Mouse (Mus musculus) heart, postnatal 0 days (tissue): ENCODE data around the gene Lrrc3c. TPM values are rescaled to one million over a fixed set of nuclear protein-coding genes. Genes with fewer than 3 reads are reported as not detected.
A peak's percentile ranks its signal among the peaks of the same experiment; 100 is the strongest.

Experiments
- ATAC-seq: fragments of 200-750 bp; cut with Nextera tagmentation; 2 replicates; pipeline ENCODE4 v1.8.0; 2017; ENCODE audit warnings: low read depth, moderate number of reproducible peaks, moderate library complexity; ENCODE audit not compliant: insufficient read depth
- DNase-seq: peaks from one replicate; pipeline ENCODE4 v3.0.0-alpha.2; 2016; ENCODE audit warnings: low spot score
- H3K27ac ChIP-seq: fragments of 300-500 bp; sonication (generic); 2 replicates; pipeline ENCODE4 v1.5.1; 2014; ENCODE audit warnings: low read depth, mild to moderate bottlenecking
- H3K27me3 ChIP-seq: fragments of 300-500 bp; sonication (generic); 2 replicates; pipeline ENCODE4 v1.6.1; 2014; ENCODE audit warnings: low read length, mixed read lengths; ENCODE audit not compliant: control insufficient read depth, insufficient read depth
- H3K36me3 ChIP-seq: fragments of 300-500 bp; sonication (generic); replicated peaks from 2 replicates; pipeline ENCODE4 v1.6.1; 2014; ENCODE audit warnings: low read length, mixed read lengths; ENCODE audit not compliant: control insufficient read depth, insufficient read depth
- H3K4me1 ChIP-seq: fragments of 300-500 bp; sonication (generic); 2 replicates; pipeline ENCODE4 v1.6.1; 2014; ENCODE audit warnings: antibody characterized with exemption; ENCODE audit not compliant: control insufficient read depth, insufficient read depth
- H3K4me2 ChIP-seq: fragments of 300-500 bp; sonication (generic); 2 replicates; pipeline ENCODE4 v1.6.1; 2014; ENCODE audit warnings: low read depth, mild to moderate bottlenecking, low read length, moderate library complexity
- H3K4me3 ChIP-seq: fragments of 300-500 bp; sonication (generic); 2 replicates; pipeline ENCODE4 v1.5.1; 2014; ENCODE audit warnings: low read depth, low read length
- H3K9ac ChIP-seq: fragments of 300-500 bp; sonication (generic); replicated peaks from 2 replicates; pipeline ENCODE4 v1.6.1; 2014; ENCODE audit warnings: low read depth, low read length, mixed read lengths
- H3K9me3 ChIP-seq: fragments of 300-500 bp; sonication (generic); replicated peaks from 2 replicates; pipeline ENCODE4 v1.6.1; 2016; ENCODE audit warnings: low read length; ENCODE audit not compliant: control insufficient read depth
- CTCF ChIP-seq: IDR thresholded peaks from 2 replicates; pipeline ENCODE4 v1.5.1; 2016; ENCODE audit warnings: antibody characterized with exemption, control low read depth, low read depth
- EP300 ChIP-seq: IDR thresholded peaks from 2 replicates; pipeline ENCODE4 v1.6.1; 2016; ENCODE audit warnings: antibody characterized with exemption, low read depth
- WGBS: fragments of 180-500 bp; shearing (Covaris S2); extraction: QIAGEN DNeasy Blood & Tissue Kit; methylation state at CpG from one replicate; pipeline ENCODE4 v1.1.7; 2014; 5-methylcytosine and 5-hydroxymethylcytosine counted together
- polyA plus RNA-seq: library from polyadenylated mRNA; unstranded; fragments of >200 nt; fragmentation: Nextera tagmentation; extraction: Ambion mirVana; gene quantifications from 2 replicates; pipeline ENCODE4 v1.2.1, GENCODE M21; 2015
- total RNA-seq: library from RNA; depleted of rRNA; stranded (reverse); fragments of >200 nt; gene quantifications from 2 replicates; pipeline ENCODE4 v1.2.3, GENCODE M21; 2014; ENCODE audit warnings: low replicate concordance

Gene Lrrc3c
- total and polyA plus RNA-seq, 2 experiments from 2014 or later, result not detected

DNA sequence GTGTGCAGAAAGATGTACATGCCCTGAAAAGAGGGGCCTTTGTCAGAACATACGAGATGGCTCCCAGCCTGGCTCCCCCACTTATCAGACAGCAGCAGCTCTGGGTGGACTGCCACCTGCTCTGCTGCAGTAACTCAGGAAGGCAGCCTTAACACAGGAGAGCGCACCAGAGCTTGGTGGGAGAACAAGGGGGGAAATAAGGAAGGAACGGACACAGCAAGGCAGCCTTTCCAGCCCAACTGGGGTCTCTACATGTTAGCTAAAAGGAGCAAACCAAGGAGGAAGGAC, 14.9 kb upstream of the Lrrc3c start:
- ATAC-seq (no peak), DNase-seq (no peak)
- H3K9me3 ChIP-seq, result no peaks in the 10 kb centered on the region
- WGBS, result 75% methylated on average over 3 of the region's 3 CpGs
- H3K4me1 ChIP-seq, result peaks cover 26% of the 10 kb centered on the region
- H3K36me3 ChIP-seq, result peaks cover 22% of the 10 kb centered on the region
- no peak overlapping the region for H3K4me2 ChIP-seq
- no peak overlapping the region for H3K9ac ChIP-seq
- no peak overlapping the region for H3K27ac ChIP-seq
- no peaks in the 10 kb centered on the region for H3K27me3 ChIP-seq
- TF ChIP-seq EP300 (no peak), CTCF (no peak)
- H3K4me3 ChIP-seq, result no peak overlapping the region

- H3K27me3 ChIP-seq, result no peaks in the 10 kb centered on the region
- peaks cover 30% of the 10 kb centered on the region for H3K4me1 ChIP-seq
- ATAC-seq (no peak), DNase-seq (no peak)
- H3K9ac ChIP-seq, result no peak overlapping the region
- H3K27ac ChIP-seq, result no peak overlapping the region
- H3K36me3 ChIP-seq, result peaks cover 22% of the 10 kb centered on the region
- 26% methylated on average over 3 of the region's 3 CpGs for WGBS
- H3K9me3 ChIP-seq, result no peaks in the 10 kb centered on the region
- TF ChIP-seq CTCF (0 out of 2 replicates have a peak, but pooled peaks have one; percentile 10), EP300 (no peak)
- no peak overlapping the region for H3K4me2 ChIP-seq
- no peak overlapping the region for H3K4me3 ChIP-seq
These were observed 14.5 kb upstream of the Lrrc3c start for GRCm38 (mm10) chr11:98583571-98583970.

GRCm38 (mm10) chr11:98584146-98584545, 13.9 kb upstream of the Lrrc3c start:
- Histone ChIP-seq H3K4me3 (no peak overlapping the region), H3K27me3 (no peaks in the 10 kb centered on the region), H3K9ac (no peak overlapping the region), H3K27ac (no peak overlapping the region), H3K36me3 (peaks cover 22% of the 10 kb centered on the region), H3K4me1 (peaks cover 34% of the 10 kb centered on the region), H3K9me3 (no peaks in the 10 kb centered on the region), H3K4me2 (no peak overlapping the region)
- ATAC-seq (no peak), DNase-seq (no peak)
- 36% methylated on average over 1 of the region's 1 CpGs for WGBS
- no peak for TF ChIP-seq CTCF
- no peak for TF ChIP-seq EP300

GRCm38 (mm10) chr11:98584629-98585177, 13.4 kb upstream of the Lrrc3c start:
- 83% methylated on average over 6 of the region's 6 CpGs for WGBS
- TF ChIP-seq EP300 (no peak), CTCF (no peak)
- no peak overlapping the region for H3K4me3 ChIP-seq
- ATAC-seq, result no peak
- H3K4me2 ChIP-seq, result no peak overlapping the region
- no peak overlapping the region for H3K9ac ChIP-seq
- DNase-seq, result no peak
- no peaks in the 10 kb centered on the region for H3K27me3 ChIP-seq
- no peak overlapping the region for H3K27ac ChIP-seq
- H3K36me3 ChIP-seq, result peaks cover 22% of the 10 kb centered on the region
- no peaks in the 10 kb centered on the region for H3K9me3 ChIP-seq
- H3K4me1 ChIP-seq, result peaks cover 39% of the 10 kb centered on the region

DNA sequence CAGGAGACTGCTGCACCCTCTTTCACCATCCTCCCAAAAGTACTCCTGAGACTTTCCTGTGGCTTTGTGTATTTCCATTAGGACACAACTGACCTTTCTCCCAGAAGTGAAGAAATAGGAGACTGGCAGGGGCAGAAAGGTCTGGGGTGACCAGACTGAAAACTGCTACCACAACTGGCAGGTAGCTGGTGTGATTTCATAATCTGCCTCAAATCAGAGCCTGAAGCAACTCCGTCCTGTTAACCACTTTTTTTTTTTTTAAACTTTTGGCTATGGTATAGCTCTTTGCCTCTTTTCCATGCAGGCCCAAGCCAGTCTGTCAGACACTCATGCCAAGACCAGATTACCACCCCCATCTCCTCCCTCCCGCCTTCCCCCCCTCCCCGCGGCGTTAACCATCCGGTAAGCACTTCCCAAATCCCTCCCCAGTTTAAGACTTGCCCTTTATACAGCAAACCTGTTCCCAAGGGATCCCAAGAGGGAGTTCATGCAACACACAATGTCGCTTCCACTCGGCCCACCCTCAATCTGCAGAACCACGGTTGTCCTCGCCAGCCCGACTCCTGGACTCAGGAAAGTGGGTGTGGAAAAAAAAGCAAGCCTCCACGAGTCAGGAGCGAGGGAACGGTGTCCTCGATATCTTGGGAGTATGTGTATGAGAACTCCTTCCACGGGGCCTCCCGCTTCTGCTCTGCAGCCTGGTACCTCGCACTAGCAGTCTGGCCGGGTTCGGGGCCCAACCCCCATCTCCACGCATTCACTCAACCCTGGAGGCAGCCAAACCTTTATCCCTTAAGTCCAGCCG, 11.8 kb upstream of the Lrrc3c start:
- DNase-seq (peak; percentile 38), ATAC-seq (0 out of 2 replicates have a peak, but pooled peaks have one; percentile 1)
- TF ChIP-seq CTCF (no peak), EP300 (no peak)
- peak overlapping the region; percentile 79 for H3K4me3 ChIP-seq
- H3K9ac ChIP-seq, result peak overlapping the region; percentile 81
- H3K4me1 ChIP-seq, result peaks cover 39% of the 10 kb centered on the region
- H3K27ac ChIP-seq, result peak overlapping the region; percentile 92
- 1% methylated on average over 22 of the region's 22 CpGs for WGBS
- peak overlapping the region; percentile 78 for H3K4me2 ChIP-seq
- no peaks in the 10 kb centered on the region for H3K9me3 ChIP-seq
- H3K36me3 ChIP-seq, result peaks cover 20% of the 10 kb centered on the region
- no peaks in the 10 kb centered on the region for H3K27me3 ChIP-seq
